Mouse (Mus musculus) cerebellum, adult 2 months (tissue): ENCODE measurements around the gene Gm20518. TPM values are rescaled to one million over a fixed set of nuclear protein-coding genes. Genes with fewer than 3 reads are reported as not detected.

Source experiments
- DNase-seq, 2 experiments: peaks; one replicate each; pipeline ENCODE4 v3.0.0; 2021
- H3K27ac ChIP-seq: fragments of 200-500 bp; 2 replicates; pipeline ENCODE4 v1.5.1; 2012; ENCODE audit warnings: low read length, control low read depth, inconsistent platforms; ENCODE audit not compliant: insufficient read depth
- H3K27me3 ChIP-seq: fragments of 200-500 bp; 2 replicates; pipeline ENCODE4 v1.6.1; 2012; ENCODE audit warnings: inconsistent platforms, mild to moderate bottlenecking, low read length, moderate library complexity; ENCODE audit not compliant: control insufficient read depth, insufficient read depth
- H3K4me1 ChIP-seq: fragments of 200-500 bp; 2 replicates; pipeline ENCODE4 v1.6.1; 2011; ENCODE audit warnings: low read length; ENCODE audit not compliant: control insufficient read depth, insufficient read depth
- H3K4me3 ChIP-seq: fragments of 200-500 bp; replicated peaks from 2 replicates; pipeline ENCODE3; 2011; ENCODE audit warnings: mild to moderate bottlenecking, low read depth, low read length, control low read depth; ENCODE audit not compliant: insufficient read depth
- CTCF ChIP-seq: fragments of 200-500 bp; IDR thresholded peaks from 2 replicates; pipeline ENCODE4 v1.5.1; 2011; ENCODE audit warnings: low read depth, mild to moderate bottlenecking, control low read depth, low read length, moderate library complexity, borderline replicate concordance; ENCODE audit not compliant: insufficient read depth
- POLR2A ChIP-seq: fragments of 200-500 bp; IDR thresholded peaks from 2 replicates; pipeline ENCODE4 v1.6.1; 2011; ENCODE audit warnings: low read length, control low read depth, borderline replicate concordance; ENCODE audit not compliant: insufficient read depth
- WGBS: fragments of 180-500 bp; shearing (Covaris S2); methylation state at CpG from one replicate; pipeline ENCODE4 v1.1.7; 2018; 5-methylcytosine and 5-hydroxymethylcytosine counted together
- polyA plus RNA-seq: library from polyadenylated mRNA; depleted of rRNA; stranded (reverse); fragments of >200 nt; gene quantifications from 2 replicates; pipeline ENCODE4 v1.2.3, GENCODE M21; 2012; rRNA removed

Gene Gm20518
- polyA plus RNA-seq, result 9.1 and 9.2 TPM in 2 replicates

GRCm38 (mm10) chr16:17891567-17891959 is at the start of gene Gm20518:
Gene Gm20518, minus strand, starts transcription at chr16:17891671.
- no peak for TF ChIP-seq CTCF
- TF ChIP-seq POLR2A, result peak; percentile 85
- Histone ChIP-seq H3K4me1 (peaks cover 24% of the 10 kb centered on the region), H3K4me3 (peak within 1 kb of the TSS; percentile 94), H3K27ac (peak within 1 kb of the TSS; percentile 87), H3K27me3 (no peaks in the 10 kb centered on the region)
- WGBS, result 2% methylated on average over 38 of the region's 38 CpGs
- peak; percentile 99 for DNase-seq

GRCm38 (mm10) chr16:17939255-17939751 is 47.8 kb upstream of the Gm20518 start:
- TF ChIP-seq POLR2A, result no peak
- no peak for TF ChIP-seq CTCF
- Histone ChIP-seq H3K27me3 (no peaks in the 10 kb centered on the region), H3K4me1 (no peaks in the 10 kb centered on the region), H3K4me3 (no peak overlapping the region), H3K27ac (no peak overlapping the region)
- 21% methylated on average over 9 of the region's 9 CpGs for WGBS
- DNase-seq, result peak in 1 of 2 experiments; percentile 20

- 6% methylated on average over 7 of the region's 7 CpGs for WGBS
- H3K27me3 ChIP-seq, result no peaks in the 10 kb centered on the region
- no peak overlapping the region for H3K4me3 ChIP-seq
- no peak overlapping the region for H3K27ac ChIP-seq
- TF ChIP-seq POLR2A (no peak), CTCF (peak; percentile 80)
- peak; percentile 75 to 77 for DNase-seq
- no peaks in the 10 kb centered on the region for H3K4me1 ChIP-seq
Measured at GRCm38 (mm10) chr16:17938821-17939220, 47.4 kb upstream of the Gm20518 start.

DNA sequence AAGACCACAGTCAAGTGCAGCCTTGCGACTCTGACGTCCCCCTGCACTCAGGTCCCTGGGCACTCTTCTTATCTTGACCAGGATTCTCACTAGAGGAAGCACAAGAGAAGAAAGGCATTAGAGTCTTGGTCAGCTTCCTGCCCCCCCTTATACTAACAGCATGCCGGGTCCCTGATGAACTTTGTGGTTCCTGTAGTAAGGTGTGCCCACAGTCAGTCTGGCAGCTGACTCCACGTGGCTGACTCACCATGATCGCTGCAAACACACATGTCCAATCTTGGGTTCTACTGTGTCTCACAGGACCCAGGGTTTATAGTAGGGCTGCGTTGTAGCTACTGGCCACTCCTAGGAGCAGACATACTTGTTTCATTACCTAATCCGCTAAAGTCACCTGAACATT is 46.7 kb upstream of the Gm20518 start:
- TF ChIP-seq CTCF, result no peak
- TF ChIP-seq POLR2A, result no peak
- WGBS, result 85% methylated on average over 7 of the region's 7 CpGs
- Histone ChIP-seq H3K27ac (no peak overlapping the region), H3K27me3 (no peaks in the 10 kb centered on the region), H3K4me1 (no peaks in the 10 kb centered on the region), H3K4me3 (no peak overlapping the region)
- DNase-seq, result no peak

GRCm38 (mm10) chr16:17936776-17937175 is 45.3 kb upstream of the Gm20518 start:
- Histone ChIP-seq H3K4me3 (no peak overlapping the region), H3K27ac (no peak overlapping the region), H3K4me1 (no peaks in the 10 kb centered on the region), H3K27me3 (no peaks in the 10 kb centered on the region)
- no peak for DNase-seq
- 76% methylated on average over 10 of the region's 10 CpGs for WGBS
- TF ChIP-seq CTCF (no peak), POLR2A (no peak)

DNA sequence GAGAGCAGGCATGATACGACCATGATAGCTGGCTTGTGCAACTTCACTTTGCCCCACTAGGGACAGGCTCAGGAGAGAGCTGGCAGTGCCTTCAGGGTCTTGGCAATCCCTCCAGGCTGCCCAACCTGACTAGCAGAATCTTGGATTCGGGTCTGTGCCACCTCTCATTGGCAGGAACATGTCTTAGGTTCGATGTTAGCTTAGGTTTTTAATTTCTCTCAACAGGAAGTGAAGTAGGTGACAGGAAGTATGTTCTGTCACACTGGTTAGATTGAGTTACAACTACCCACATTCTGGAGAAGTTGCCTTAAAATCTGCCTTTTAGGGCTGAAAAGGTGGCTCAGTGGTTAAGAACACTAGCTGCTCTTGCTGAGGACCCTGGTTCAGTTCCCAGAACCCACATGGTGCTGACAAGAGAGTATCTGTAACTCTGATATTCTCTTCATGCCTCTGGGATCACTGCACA is 43.0 kb upstream of the Gm20518 start:
- 9% methylated on average over 3 of the region's 3 CpGs for WGBS
- no peak for TF ChIP-seq POLR2A
- no peaks in the 10 kb centered on the region for H3K27me3 ChIP-seq
- no peak for DNase-seq
- no peak overlapping the region for H3K4me3 ChIP-seq
- H3K4me1 ChIP-seq, result no peaks in the 10 kb centered on the region
- no peak overlapping the region for H3K27ac ChIP-seq

DNA sequence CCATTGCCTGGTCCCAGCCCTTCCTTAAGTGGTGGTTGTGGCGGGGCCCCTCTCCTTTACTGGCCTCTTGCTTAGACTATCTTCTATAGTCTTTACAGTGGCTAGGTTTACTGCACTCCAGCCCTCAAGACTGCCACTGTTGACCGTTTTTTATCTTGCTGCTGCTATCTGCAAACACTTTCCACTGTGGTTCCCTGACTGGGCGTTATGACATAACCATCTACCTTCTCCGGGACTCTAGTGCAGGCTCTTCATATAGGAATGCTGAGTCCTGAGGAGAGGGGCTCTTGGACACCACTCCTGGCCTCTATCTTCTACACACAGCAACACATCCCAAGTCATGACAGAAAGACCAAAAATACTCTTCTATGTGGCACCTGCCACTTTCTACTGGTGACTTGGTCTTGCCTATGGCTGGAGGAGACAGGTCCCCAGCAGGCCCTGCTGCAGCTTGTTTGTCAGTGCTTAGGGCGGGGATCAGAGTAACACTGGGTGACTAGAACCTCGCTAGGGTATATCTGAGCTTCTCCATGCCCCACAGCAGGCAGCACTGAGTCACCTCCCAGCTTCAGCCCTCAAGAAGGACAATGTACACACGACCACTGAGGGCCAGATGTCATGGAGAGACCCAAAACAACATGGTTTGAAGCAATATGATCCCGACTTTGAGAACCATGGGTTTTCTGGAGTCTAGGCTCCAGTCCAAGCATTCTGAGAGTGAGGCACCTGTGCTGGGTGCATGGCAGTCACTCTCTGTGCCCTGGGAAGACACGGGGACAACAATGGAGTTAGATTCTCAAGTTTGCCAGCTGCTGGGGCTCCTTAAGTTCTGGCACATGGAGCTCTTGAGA is 42.3 kb upstream of the Gm20518 start:
- H3K27ac ChIP-seq, result no peak overlapping the region
- H3K4me3 ChIP-seq, result no peak overlapping the region
- no peak for DNase-seq
- H3K4me1 ChIP-seq, result no peaks in the 10 kb centered on the region
- TF ChIP-seq CTCF (no peak), POLR2A (no peak)
- WGBS, result 62% methylated on average over 9 of the region's 9 CpGs
- H3K27me3 ChIP-seq, result no peaks in the 10 kb centered on the region

GRCm38 (mm10) chr16:17931906-17932460 is 40.5 kb upstream of the Gm20518 start:
- no peak for DNase-seq
- TF ChIP-seq POLR2A, result no peak
- TF ChIP-seq CTCF, result no peak
- Histone ChIP-seq H3K27me3 (no peaks in the 10 kb centered on the region), H3K4me1 (no peaks in the 10 kb centered on the region), H3K27ac (no peak overlapping the region), H3K4me3 (no peak overlapping the region)
- WGBS, result 61% methylated on average over 5 of the region's 5 CpGs
